Mouse (Mus musculus) limb, embryonic 10.5 days (tissue): ENCODE results near the gene Chrna3. TPM values are rescaled to one million over a fixed set of nuclear protein-coding genes. Genes with fewer than 3 reads are reported as not detected.

Source experiments
- DNase-seq: peaks from one replicate; pipeline ENCODE4 v3.0.0-alpha.2; 2017; ENCODE audit warnings: low spot score
- H3K27ac ChIP-seq: fragments of 300-500 bp; sonication (generic); 2 replicates; pipeline ENCODE4 v1.5.1; 2016; ENCODE audit warnings: mild to moderate bottlenecking
- H3K27me3 ChIP-seq: fragments of 300-500 bp; sonication (generic); 2 replicates; pipeline ENCODE4 v1.6.1; 2016; ENCODE audit warnings: low read depth, mild to moderate bottlenecking; ENCODE audit not compliant: poor library complexity, severe bottlenecking
- H3K36me3 ChIP-seq: fragments of 300-500 bp; sonication (generic); 2 replicates; pipeline ENCODE4 v1.6.1; 2016; ENCODE audit warnings: mild to moderate bottlenecking, moderate library complexity
- H3K4me1 ChIP-seq: fragments of 300-500 bp; sonication (generic); 2 replicates; pipeline ENCODE4 v1.6.1; 2016
- H3K4me3 ChIP-seq: fragments of 300-500 bp; sonication (generic); 2 replicates; pipeline ENCODE4 v1.5.1; 2016; ENCODE audit warnings: mild to moderate bottlenecking, moderate library complexity
- H3K9me3 ChIP-seq: fragments of 300-500 bp; sonication (generic); replicated peaks from 2 replicates; pipeline ENCODE4 v1.6.1; 2016; ENCODE audit warnings: mild to moderate bottlenecking
- WGBS: fragments of 180-500 bp; shearing (Covaris S2); methylation state at CpG from one replicate; pipeline ENCODE4 v1.1.7; 2016; 5-methylcytosine and 5-hydroxymethylcytosine counted together
- polyA plus RNA-seq: library from polyadenylated mRNA; unstranded; fragments of >200 nt; fragmentation: Nextera tagmentation; extraction: Ambion mirVana; gene quantifications from 2 replicates; pipeline ENCODE4 v1.2.1, GENCODE M21; 2016

Gene Chrna3
- polyA plus RNA-seq, 1 experiment from 2014 or later, result 0.15 TPM

GRCm38 (mm10) chr9:54981291-54982191 lies 44.8 kb downstream of the Chrna3 start:
- peak overlapping the region; percentile 70; the same call in 1 of the 2 replicates for H3K27ac ChIP-seq
- H3K27me3 ChIP-seq, result peaks cover 51% of the 10 kb centered on the region

GRCm38 (mm10) chr9:54980674-54981073 lies 45.7 kb downstream of the Chrna3 start, which contains the start of gene Chrna5:
Gene Chrna5 (plus strand): TSS chr9:54980880.
- WGBS, result 74% methylated on average over 8 of the region's 8 CpGs
- H3K4me3 ChIP-seq, result peak within 1 kb of the TSS; percentile 75
- H3K27ac ChIP-seq, result peak within 1 kb of the TSS; percentile 70; the same call in 1 of the 2 replicates
- no peaks in the 10 kb centered on the region for H3K9me3 ChIP-seq
- no peaks in the 10 kb centered on the region for H3K36me3 ChIP-seq
- H3K4me1 ChIP-seq, result peaks cover 17% of the 10 kb centered on the region
- H3K27me3 ChIP-seq, result peaks cover 51% of the 10 kb centered on the region
- no peak for DNase-seq

More at GRCm38 (mm10) chr9:54981291-54982191, 44.8 kb downstream of the Chrna3 start:
- peaks cover 17% of the 10 kb centered on the region for H3K4me1 ChIP-seq
- 1% methylated on average over 85 of the region's 85 CpGs for WGBS
- H3K4me3 ChIP-seq, result peak overlapping the region; percentile 75
- H3K9me3 ChIP-seq, result no peaks in the 10 kb centered on the region
- peak; percentile 84 for DNase-seq
- H3K36me3 ChIP-seq, result no peaks in the 10 kb centered on the region

GRCm38 (mm10) chr9:54969972-54970637 lies 56.3 kb downstream of the Chrna3 start:
- DNase-seq, result no peak
- no peaks in the 10 kb centered on the region for H3K4me1 ChIP-seq
- WGBS, result 81% methylated on average over 8 of the region's 8 CpGs
- no peaks in the 10 kb centered on the region for H3K27me3 ChIP-seq
- H3K4me3 ChIP-seq, result no peak overlapping the region
- no peaks in the 10 kb centered on the region for H3K36me3 ChIP-seq
- no peak overlapping the region for H3K27ac ChIP-seq
- H3K9me3 ChIP-seq, result no peaks in the 10 kb centered on the region

- H3K4me3 ChIP-seq, result no peak overlapping the region
- peaks cover 21% of the 10 kb centered on the region for H3K36me3 ChIP-seq
- H3K4me1 ChIP-seq, result no peaks in the 10 kb centered on the region
- no peaks in the 10 kb centered on the region for H3K9me3 ChIP-seq
- H3K27me3 ChIP-seq, result no peaks in the 10 kb centered on the region
- H3K27ac ChIP-seq, result no peak overlapping the region
- DNase-seq, result no peak
Measured at GRCm38 (mm10) chr9:54963669-54964068, 62.7 kb downstream of the Chrna3 start.

GRCm38 (mm10) chr9:54961059-54961458 lies 65.3 kb downstream of the Chrna3 start:
- Histone ChIP-seq H3K27ac (no peak overlapping the region), H3K4me1 (no peaks in the 10 kb centered on the region), H3K4me3 (no peak overlapping the region), H3K27me3 (no peaks in the 10 kb centered on the region), H3K9me3 (no peaks in the 10 kb centered on the region), H3K36me3 (peaks cover 47% of the 10 kb centered on the region)
- DNase-seq, result no peak
- WGBS, result 95% methylated on average over 4 of the region's 4 CpGs

Other genes with a start within 250 kb of the Chrna3 start
- 40.6 and 46.7 TPM in 2 replicates for gene Ireb2, start 162.8 kb downstream of the Chrna3 start, polyA plus RNA-seq
- 2.9 and 4.8 TPM in 2 replicates for gene Hykk, start 109.3 kb downstream of the Chrna3 start, polyA plus RNA-seq
- 330 and 337 TPM in 2 replicates for gene Psma4, start 75.8 kb downstream of the Chrna3 start, polyA plus RNA-seq
- 1.0 and 1.1 TPM in 2 replicates for gene AY074887, start 75.6 kb downstream of the Chrna3 start, polyA plus RNA-seq
- gene Chrna5, start 45.7 kb downstream of the Chrna3 start, polyA plus RNA-seq, result 0.23 and 0.45 TPM in 2 replicates
- gene Chrnb4, start 22.2 kb upstream of the Chrna3 start, polyA plus RNA-seq, result 0.18 and 0.40 TPM in 2 replicates
- 32.6 and 33.9 TPM in 2 replicates for gene Ube2q2, start 122.3 kb upstream of the Chrna3 start, polyA plus RNA-seq
- 72.0 and 74.3 TPM in 2 replicates for gene Fbxo22, start 182.4 kb upstream of the Chrna3 start, polyA plus RNA-seq